Mouse (Mus musculus): ENCODE data around the gene Tmem17. TPM values are rescaled to one million over a fixed set of nuclear protein-coding genes. Genes with fewer than 3 reads are reported as not detected.
A peak's percentile ranks its signal among the peaks of the same experiment; 100 is the strongest.

Gene Tmem17
- polyA plus RNA-seq (2015; fragmentation: Nextera tagmentation; extraction: Ambion mirVana), result 21.1 and 22.6 TPM in 2 replicates

GRCm38 (mm10) chr11:22512038-22513001 is at the start of gene Tmem17:
TSS of gene Tmem17 (plus strand) at chr11:22512088.
- peaks cover 4% of the 10 kb centered on the region; the same call in 1 of the 2 replicates for H3K36me3 ChIP-seq
- H3K4me2 ChIP-seq, result peak within 1 kb of the TSS; percentile 64
- WGBS, result under 1% methylated on average over 73 of the region's 73 CpGs
- peak within 1 kb of the TSS; percentile 99 for H3K27ac ChIP-seq
- H3K9me3 ChIP-seq, result no peaks in the 10 kb centered on the region
- H3K27me3 ChIP-seq, result no peaks in the 10 kb centered on the region
- peak within 1 kb of the TSS; percentile 93 for H3K9ac ChIP-seq
- peak; percentile 93 for ATAC-seq (ENCODE audit: low FRiP score)
- no peaks in the 10 kb centered on the region for H3K4me1 ChIP-seq (replicated peaks)
- H3K4me3 ChIP-seq, result peak within 1 kb of the TSS; percentile 75

GRCm38 (mm10) chr11:22479836-22480619 is 31.9 kb upstream of the Tmem17 start:
- 72% methylated on average over 3 of the region's 3 CpGs for WGBS
- H3K9ac ChIP-seq, result no peak overlapping the region
- H3K9me3 ChIP-seq, result no peaks in the 10 kb centered on the region
- H3K27me3 ChIP-seq, result no peaks in the 10 kb centered on the region
- H3K4me1 ChIP-seq (replicated peaks), result 0 out of 2 replicates have a peak, but pooled peaks cover 5% of the 10 kb centered on the region
- no peak overlapping the region for H3K4me2 ChIP-seq
- no peak overlapping the region for H3K4me3 ChIP-seq
- ATAC-seq (ENCODE audit: low FRiP score), result no peak
- no peak overlapping the region for H3K27ac ChIP-seq
- H3K36me3 ChIP-seq, result no peaks in the 10 kb centered on the region

DNA sequence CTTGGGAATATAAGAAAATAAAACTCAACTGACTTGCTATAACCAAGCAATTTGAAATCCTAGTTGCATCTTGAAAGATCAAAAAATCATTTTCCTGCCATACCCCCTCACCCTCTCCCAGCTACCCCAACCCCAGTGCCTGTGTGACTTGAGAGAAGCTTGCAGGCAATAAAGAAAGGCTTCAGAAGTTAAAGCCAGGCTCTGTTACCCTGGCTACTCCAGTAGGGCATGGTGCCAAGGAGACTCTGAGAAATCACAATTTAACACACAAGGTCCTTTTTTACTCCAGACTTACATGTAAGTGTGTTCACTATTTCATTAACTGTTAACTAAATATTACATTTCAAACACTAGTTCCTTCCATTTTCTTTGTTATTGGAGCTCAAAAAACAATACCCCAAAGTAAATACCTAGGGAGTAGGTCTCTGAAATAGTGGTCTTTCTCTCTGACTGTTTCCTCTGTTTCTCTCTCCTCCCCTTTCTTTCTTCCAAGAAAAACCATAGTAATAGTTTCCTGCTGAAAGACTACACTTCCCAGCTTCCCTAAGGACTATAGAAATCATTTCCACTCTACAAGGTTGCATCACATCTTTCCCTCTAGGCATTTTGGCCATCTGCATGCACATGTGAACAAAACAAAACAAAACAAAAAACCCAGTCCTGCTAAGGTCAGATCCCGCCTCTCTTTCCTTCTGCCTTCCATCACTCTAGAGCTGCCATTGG is 30.1 kb upstream of the Tmem17 start:
- 71% methylated on average over 1 of the region's 1 CpGs for WGBS
- H3K9me3 ChIP-seq, result no peaks in the 10 kb centered on the region
- 0 out of 2 replicates have a peak, but pooled peaks have one; percentile 49 for ATAC-seq (ENCODE audit: low FRiP score)
- no peak overlapping the region for H3K9ac ChIP-seq
- peak overlapping the region; percentile 31; the same call in 1 of the 2 replicates for H3K27ac ChIP-seq
- no peaks in the 10 kb centered on the region for H3K36me3 ChIP-seq
- no peak overlapping the region for H3K4me3 ChIP-seq
- H3K4me1 ChIP-seq (replicated peaks), result 0 out of 2 replicates have a peak, but pooled peaks cover 5% of the 10 kb centered on the region
- no peaks in the 10 kb centered on the region for H3K27me3 ChIP-seq
- no peak overlapping the region for H3K4me2 ChIP-seq

DNA sequence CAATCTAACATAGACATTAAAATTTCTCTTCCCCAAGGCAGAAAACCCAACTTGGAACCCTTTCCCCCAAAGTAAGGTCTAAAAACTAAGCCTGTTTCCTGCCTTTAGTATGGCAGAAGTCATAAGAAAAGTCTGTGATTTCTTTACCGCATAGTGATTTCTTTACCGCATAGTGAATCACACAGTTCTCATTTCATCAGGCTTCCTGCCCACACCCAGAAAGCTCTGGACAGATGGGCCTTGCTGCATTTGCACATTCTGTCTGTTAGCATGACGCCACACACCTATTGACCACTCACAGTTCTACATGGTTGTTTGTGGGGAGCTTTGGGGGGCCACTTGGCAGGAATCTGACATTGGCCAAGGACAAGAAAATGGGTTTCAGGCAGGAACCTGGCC is 29.5 kb upstream of the Tmem17 start:
- 87% methylated on average over 3 of the region's 3 CpGs for WGBS
- Histone ChIP-seq H3K9ac (no peak overlapping the region), H3K36me3 (no peaks in the 10 kb centered on the region), H3K27me3 (no peaks in the 10 kb centered on the region), H3K4me3 (no peak overlapping the region), H3K4me2 (no peak overlapping the region), H3K27ac (peak overlapping the region; percentile 31; the same call in 1 of the 2 replicates), H3K9me3 (no peaks in the 10 kb centered on the region), H3K4me1 (replicated peaks) (0 out of 2 replicates have a peak, but pooled peaks cover 5% of the 10 kb centered on the region)
- ATAC-seq (ENCODE audit: low FRiP score), result no peak

DNA sequence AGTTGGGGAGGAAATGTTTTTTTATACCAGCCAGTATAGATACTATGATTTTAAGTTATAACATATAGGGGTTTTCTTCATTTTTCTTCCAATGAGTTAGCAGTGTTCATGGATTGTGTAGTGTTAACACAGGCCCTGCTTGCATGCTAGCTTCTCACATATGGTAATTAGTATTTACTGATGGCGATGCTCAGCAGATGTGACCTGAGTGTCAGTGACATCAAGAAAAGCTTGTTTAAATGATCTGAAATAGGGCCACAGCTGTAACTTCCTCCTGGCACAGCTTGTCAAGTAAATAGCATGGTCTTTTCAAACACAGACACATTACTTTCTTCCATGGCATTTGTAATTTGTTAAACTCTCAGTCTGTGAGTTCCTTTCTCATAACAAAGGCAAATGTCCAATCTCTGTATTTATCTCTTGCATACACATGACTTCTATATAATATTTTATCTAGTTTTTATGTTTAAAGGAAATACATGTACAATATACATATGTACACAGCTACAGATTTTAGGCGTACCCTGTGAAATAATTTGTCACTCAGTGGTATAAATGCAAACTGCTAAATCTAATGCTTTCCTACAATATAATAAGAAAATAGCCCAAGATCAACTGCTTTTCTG is 18.1 kb upstream of the Tmem17 start:
- H3K27me3 ChIP-seq, result no peaks in the 10 kb centered on the region
- 65% methylated on average over 2 of the region's 2 CpGs for WGBS
- no peak overlapping the region for H3K4me3 ChIP-seq
- H3K4me2 ChIP-seq, result no peak overlapping the region
- H3K36me3 ChIP-seq, result no peaks in the 10 kb centered on the region
- no peaks in the 10 kb centered on the region for H3K9me3 ChIP-seq
- ATAC-seq (ENCODE audit: low FRiP score), result no peak
- no peak overlapping the region for H3K9ac ChIP-seq
- H3K27ac ChIP-seq, result no peak overlapping the region
- H3K4me1 ChIP-seq (replicated peaks), result no peaks in the 10 kb centered on the region

- H3K9me3 ChIP-seq, result no peaks in the 10 kb centered on the region
- H3K27ac ChIP-seq, result no peak overlapping the region
- no peak overlapping the region for H3K4me3 ChIP-seq
- ATAC-seq (ENCODE audit: low FRiP score), result no peak
- no peaks in the 10 kb centered on the region for H3K36me3 ChIP-seq
- no peaks in the 10 kb centered on the region for H3K27me3 ChIP-seq
- H3K4me1 ChIP-seq (replicated peaks), result no peaks in the 10 kb centered on the region
- no peak overlapping the region for H3K9ac ChIP-seq
- no peak overlapping the region for H3K4me2 ChIP-seq
Observed at GRCm38 (mm10) chr11:22494941-22495340, 16.9 kb upstream of the Tmem17 start.

- Histone ChIP-seq H3K9ac (no peak overlapping the region), H3K36me3 (no peaks in the 10 kb centered on the region), H3K4me2 (no peak overlapping the region), H3K4me1 (replicated peaks) (no peaks in the 10 kb centered on the region), H3K9me3 (no peaks in the 10 kb centered on the region), H3K4me3 (no peak overlapping the region), H3K27me3 (no peaks in the 10 kb centered on the region), H3K27ac (no peak overlapping the region)
- ATAC-seq (ENCODE audit: low FRiP score), result no peak
- 71% methylated on average over 6 of the region's 6 CpGs for WGBS
Observed at GRCm38 (mm10) chr11:22499396-22499795, 12.5 kb upstream of the Tmem17 start.

- Histone ChIP-seq H3K36me3 (no peaks in the 10 kb centered on the region), H3K4me2 (no peak overlapping the region), H3K27me3 (no peaks in the 10 kb centered on the region), H3K4me1 (replicated peaks) (no peaks in the 10 kb centered on the region), H3K9me3 (no peaks in the 10 kb centered on the region), H3K4me3 (no peak overlapping the region), H3K27ac (no peak overlapping the region), H3K9ac (no peak overlapping the region)
- no peak for ATAC-seq (ENCODE audit: low FRiP score)
Observed at GRCm38 (mm10) chr11:22499886-22500285, 12.0 kb upstream of the Tmem17 start.

- no peak overlapping the region for H3K4me3 ChIP-seq
- H3K9ac ChIP-seq, result no peak overlapping the region
- no peak for ATAC-seq (ENCODE audit: low FRiP score)
- 86% methylated on average over 9 of the region's 9 CpGs for WGBS
- H3K36me3 ChIP-seq, result 0 out of 2 replicates have a peak, but pooled peaks cover 2% of the 10 kb centered on the region
- no peaks in the 10 kb centered on the region for H3K27me3 ChIP-seq
- H3K4me2 ChIP-seq, result no peak overlapping the region
- H3K27ac ChIP-seq, result no peak overlapping the region
- no peaks in the 10 kb centered on the region for H3K4me1 ChIP-seq (replicated peaks)
- no peaks in the 10 kb centered on the region for H3K9me3 ChIP-seq
Observed at GRCm38 (mm10) chr11:22500771-22501566, 10.9 kb upstream of the Tmem17 start.

DNA sequence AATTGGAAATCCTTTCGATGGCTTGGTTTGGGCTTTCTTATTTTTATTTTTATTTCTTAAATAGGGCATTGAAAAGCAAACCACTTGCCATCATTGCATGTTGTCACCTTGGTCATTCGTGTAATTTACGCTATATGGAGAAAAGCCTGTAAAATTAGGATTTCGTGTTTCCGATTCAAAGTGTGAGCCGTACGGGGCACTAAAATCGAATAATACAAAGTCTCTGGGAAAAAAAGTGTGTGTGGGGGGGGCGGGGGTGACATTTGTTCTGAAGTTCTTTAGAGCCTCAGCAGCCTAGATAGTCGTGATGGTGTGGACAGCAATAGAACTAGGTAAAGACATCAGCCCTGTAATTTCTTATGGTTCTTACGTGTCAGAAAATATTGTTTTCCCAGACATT is 1.2 kb downstream of the Tmem17 start:
- Histone ChIP-seq H3K4me3 (peak overlapping the region; percentile 75), H3K9ac (peak overlapping the region; percentile 93), H3K36me3 (peaks cover 11% of the 10 kb centered on the region), H3K27ac (peak overlapping the region; percentile 99), H3K27me3 (no peaks in the 10 kb centered on the region), H3K4me1 (replicated peaks) (no peaks in the 10 kb centered on the region), H3K4me2 (peak overlapping the region; percentile 64), H3K9me3 (no peaks in the 10 kb centered on the region)
- 36% methylated on average over 11 of the region's 11 CpGs for WGBS
- ATAC-seq (ENCODE audit: low FRiP score), result no peak

DNA sequence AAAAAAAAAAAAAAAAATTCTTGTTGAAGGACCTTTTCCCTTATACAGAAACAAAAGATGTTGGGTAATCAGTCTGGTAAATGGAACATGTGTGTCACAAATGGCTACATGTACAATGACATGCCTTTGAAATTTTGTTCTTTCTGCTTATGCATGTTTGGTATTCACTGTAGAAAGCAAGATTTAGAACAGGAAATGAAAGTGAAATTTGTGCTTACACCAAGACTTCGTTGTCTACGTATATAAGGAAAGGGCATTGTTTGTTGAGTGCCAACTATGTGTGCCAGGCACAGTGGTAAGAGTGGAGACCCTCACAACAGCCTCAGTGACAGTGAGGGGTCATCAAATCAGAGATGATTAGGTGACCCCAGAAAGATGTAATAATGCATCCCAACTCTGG is 3.2 kb downstream of the Tmem17 start:
- no peaks in the 10 kb centered on the region for H3K4me1 ChIP-seq (replicated peaks)
- H3K9me3 ChIP-seq, result peaks cover under 1% of the 10 kb centered on the region; the same call in 1 of the 2 replicates
- WGBS, result 99% methylated on average over 2 of the region's 2 CpGs
- no peak for ATAC-seq (ENCODE audit: low FRiP score)
- no peak overlapping the region for H3K27ac ChIP-seq
- peaks cover 30% of the 10 kb centered on the region for H3K36me3 ChIP-seq
- no peaks in the 10 kb centered on the region for H3K27me3 ChIP-seq
- H3K9ac ChIP-seq, result no peak overlapping the region
- no peak overlapping the region for H3K4me3 ChIP-seq
- H3K4me2 ChIP-seq, result no peak overlapping the region

Data from hindbrain, embryonic 13.5 days (tissue).